Mouse (Mus musculus): Measurements from ENCODE around the gene Atp8a2. TPM values are rescaled to one million over a fixed set of nuclear protein-coding genes. Genes with fewer than 3 reads are reported as not detected.

Gene Atp8a2
- total RNA-seq, 1 experiment = 0.62 TPM

- H3K36me3 ChIP-seq (ENCODE audit: control insufficient read depth, insufficient read depth, low read length, poor library complexity, severe bottlenecking) = no peaks in the 10 kb centered on the region
- TF ChIP-seq ZC3H11A (IDR thresholded peaks at IDR 0.05; ENCODE audit: borderline replicate concordance, low read depth, low read length) (no peak), MAFK (IDR thresholded peaks at IDR 0.05; ENCODE audit: insufficient read depth, low read depth, low read length) (no peak), HCFC1 (IDR thresholded peaks at IDR 0.05; ENCODE audit: borderline replicate concordance, insufficient read depth, low read length) (no peak), ZNF384 (IDR thresholded peaks at IDR 0.05; ENCODE audit: low read depth, low read length) (no peak), CHD2 (IDR thresholded peaks at IDR 0.05; ENCODE audit: low read depth, low read length) (no peak)
- H3K9me3 ChIP-seq (ENCODE audit: control insufficient read depth, insufficient read depth, low read depth, low read length) = no peaks in the 10 kb centered on the region
- in situ Hi-C loops (cut with MboI; ENCODE audit: low sequenced_read_pairs in 2 of 2, unreplicated experiment in 2 of 2) = no loop called here
- no peak for DNase-seq (ENCODE audit: low read depth, low spot score)
- peaks cover 0 to 2% of the 10 kb centered on the region in 2 experiments; a peak in 1 of 4 replicates for H3K4me1 ChIP-seq (ENCODE audit: control insufficient read depth in 2 of 2, insufficient read depth in 2 of 2, low read length in 2 of 2, poor library complexity in 1 of 2)
- H3K4me3 ChIP-seq (ENCODE audit: insufficient read depth in 1 of 2, low read depth in 1 of 2, low read length in 2 of 2, poor library complexity in 1 of 2, severe bottlenecking in 1 of 2) = no peak overlapping the region
- H3K9ac ChIP-seq (ENCODE audit: insufficient read depth, low read depth, low read length, poor library complexity, severe bottlenecking) = no peak overlapping the region
- no peak overlapping the region for H3K27ac ChIP-seq (ENCODE audit: insufficient read depth, low read depth, low read length, poor library complexity, severe bottlenecking)
Observed at GRCm38 (mm10) chr14:59675330-59675729, 521.6 kb downstream of the Atp8a2 start.

GRCm38 (mm10) chr14:59674556-59674955 is 522.4 kb downstream of the Atp8a2 start:
- DNase-seq (ENCODE audit: low read depth, low spot score) = no peak
- Histone ChIP-seq H3K4me3 (ENCODE audit: insufficient read depth in 1 of 2, low read depth in 1 of 2, low read length in 2 of 2, poor library complexity in 1 of 2, severe bottlenecking in 1 of 2) (no peak overlapping the region), H3K9ac (ENCODE audit: insufficient read depth, low read depth, low read length, poor library complexity, severe bottlenecking) (no peak overlapping the region), H3K9me3 (ENCODE audit: control insufficient read depth, insufficient read depth, low read depth, low read length) (no peaks in the 10 kb centered on the region), H3K36me3 (ENCODE audit: control insufficient read depth, insufficient read depth, low read length, poor library complexity, severe bottlenecking) (no peaks in the 10 kb centered on the region), H3K27ac (ENCODE audit: insufficient read depth, low read depth, low read length, poor library complexity, severe bottlenecking) (no peak overlapping the region), H3K4me1 (ENCODE audit: control insufficient read depth in 2 of 2, insufficient read depth in 2 of 2, low read length in 2 of 2, poor library complexity in 1 of 2) (peaks cover 0 to 2% of the 10 kb centered on the region in 2 experiments; a peak in 1 of 4 replicates)
- no peak for TF ChIP-seq ZNF384 (IDR thresholded peaks at IDR 0.05; ENCODE audit: low read depth, low read length)
- TF ChIP-seq HCFC1 (IDR thresholded peaks at IDR 0.05; ENCODE audit: borderline replicate concordance, insufficient read depth, low read length) = no peak
- no peak for TF ChIP-seq CHD2 (IDR thresholded peaks at IDR 0.05; ENCODE audit: low read depth, low read length)
- TF ChIP-seq MAFK (IDR thresholded peaks at IDR 0.05; ENCODE audit: insufficient read depth, low read depth, low read length) = no peak
- TF ChIP-seq ZC3H11A (IDR thresholded peaks at IDR 0.05; ENCODE audit: borderline replicate concordance, low read depth, low read length) = no peak
- in situ Hi-C loops (cut with MboI; ENCODE audit: low sequenced_read_pairs in 2 of 2, unreplicated experiment in 2 of 2) = no loop called here

GRCm38 (mm10) chr14:59672893-59673515 is 524.0 kb downstream of the Atp8a2 start:
- H3K27ac ChIP-seq (ENCODE audit: insufficient read depth, low read depth, low read length, poor library complexity, severe bottlenecking) = no peak overlapping the region
- peaks cover 0 to 2% of the 10 kb centered on the region in 2 experiments; a peak in 1 of 4 replicates for H3K4me1 ChIP-seq (ENCODE audit: control insufficient read depth in 2 of 2, insufficient read depth in 2 of 2, low read length in 2 of 2, poor library complexity in 1 of 2)
- in situ Hi-C loops (cut with MboI; ENCODE audit: low sequenced_read_pairs in 2 of 2, unreplicated experiment in 2 of 2) = no loop called here
- DNase-seq (ENCODE audit: low read depth, low spot score) = no peak
- TF ChIP-seq MAFK (IDR thresholded peaks at IDR 0.05; ENCODE audit: insufficient read depth, low read depth, low read length) = no peak
- no peak for TF ChIP-seq HCFC1 (IDR thresholded peaks at IDR 0.05; ENCODE audit: borderline replicate concordance, insufficient read depth, low read length)
- no peak for TF ChIP-seq ZC3H11A (IDR thresholded peaks at IDR 0.05; ENCODE audit: borderline replicate concordance, low read depth, low read length)
- TF ChIP-seq CHD2 (IDR thresholded peaks at IDR 0.05; ENCODE audit: low read depth, low read length) = no peak
- no peak for TF ChIP-seq ZNF384 (IDR thresholded peaks at IDR 0.05; ENCODE audit: low read depth, low read length)
- H3K9ac ChIP-seq (ENCODE audit: insufficient read depth, low read depth, low read length, poor library complexity, severe bottlenecking) = no peak overlapping the region
- no peaks in the 10 kb centered on the region for H3K36me3 ChIP-seq (ENCODE audit: control insufficient read depth, insufficient read depth, low read length, poor library complexity, severe bottlenecking)
- H3K4me3 ChIP-seq (ENCODE audit: insufficient read depth in 1 of 2, low read depth in 1 of 2, low read length in 2 of 2, poor library complexity in 1 of 2, severe bottlenecking in 1 of 2) = no peak overlapping the region
- H3K9me3 ChIP-seq (ENCODE audit: control insufficient read depth, insufficient read depth, low read depth, low read length) = no peaks in the 10 kb centered on the region

GRCm38 (mm10) chr14:59657098-59657497 is 539.9 kb downstream of the Atp8a2 start:
- Histone ChIP-seq H3K9ac (ENCODE audit: insufficient read depth, low read depth, low read length, poor library complexity, severe bottlenecking) (no peak overlapping the region), H3K36me3 (ENCODE audit: control insufficient read depth, insufficient read depth, low read length, poor library complexity, severe bottlenecking) (no peaks in the 10 kb centered on the region), H3K9me3 (ENCODE audit: control insufficient read depth, insufficient read depth, low read depth, low read length) (no peaks in the 10 kb centered on the region), H3K4me3 (ENCODE audit: insufficient read depth in 1 of 2, low read depth in 1 of 2, low read length in 2 of 2, poor library complexity in 1 of 2, severe bottlenecking in 1 of 2) (no peak overlapping the region), H3K4me1 (ENCODE audit: control insufficient read depth in 2 of 2, insufficient read depth in 2 of 2, low read length in 2 of 2, poor library complexity in 1 of 2) (no peaks in the 10 kb centered on the region), H3K27ac (ENCODE audit: insufficient read depth, low read depth, low read length, poor library complexity, severe bottlenecking) (no peak overlapping the region)
- in situ Hi-C loops (cut with MboI; ENCODE audit: low sequenced_read_pairs in 2 of 2, unreplicated experiment in 2 of 2) = no loop called here
- TF ChIP-seq ZNF384 (IDR thresholded peaks at IDR 0.05; ENCODE audit: low read depth, low read length) (no peak), MAFK (IDR thresholded peaks at IDR 0.05; ENCODE audit: insufficient read depth, low read depth, low read length) (no peak), HCFC1 (IDR thresholded peaks at IDR 0.05; ENCODE audit: borderline replicate concordance, insufficient read depth, low read length) (no peak), CHD2 (IDR thresholded peaks at IDR 0.05; ENCODE audit: low read depth, low read length) (no peak), ZC3H11A (IDR thresholded peaks at IDR 0.05; ENCODE audit: borderline replicate concordance, low read depth, low read length) (no peak)
- DNase-seq (ENCODE audit: low read depth, low spot score) = no peak
